Mouse (Mus musculus) hindbrain, embryonic 16.5 days (tissue): ENCODE results near the gene Olfr554. TPM values are rescaled to one million over a fixed set of nuclear protein-coding genes. Genes with fewer than 3 reads are reported as not detected.

Source experiments
- ATAC-seq: fragments of 200-750 bp; cut with Nextera tagmentation; 2 replicates; pipeline ENCODE4 v1.8.0; 2017; ENCODE audit warnings: moderate TSS enrichment, moderate library complexity
- H3K27ac ChIP-seq: fragments of 300-500 bp; sonication (generic); 2 replicates; pipeline ENCODE4 v1.5.1; 2014; ENCODE audit warnings: low read depth, mild to moderate bottlenecking, control low read depth, low read length, moderate library complexity
- H3K27me3 ChIP-seq: fragments of 300-500 bp; sonication (generic); replicated peaks from 2 replicates; pipeline ENCODE4 v1.6.1; 2014; ENCODE audit warnings: low read length; ENCODE audit not compliant: control insufficient read depth, insufficient read depth
- H3K36me3 ChIP-seq: fragments of 300-500 bp; sonication (generic); 2 replicates; pipeline ENCODE4 v1.6.1; 2014; ENCODE audit warnings: mild to moderate bottlenecking, low read length, moderate library complexity, mixed read lengths; ENCODE audit not compliant: control insufficient read depth, insufficient read depth
- H3K4me1 ChIP-seq: fragments of 300-500 bp; sonication (generic); 2 replicates; pipeline ENCODE4 v1.6.1; 2014; ENCODE audit warnings: low read depth, low read length; ENCODE audit not compliant: control insufficient read depth, insufficient read depth
- H3K4me2 ChIP-seq: fragments of 300-500 bp; sonication (generic); 2 replicates; pipeline ENCODE4 v1.6.1; 2014; ENCODE audit warnings: mild to moderate bottlenecking, low read length, control low read depth, moderate library complexity
- H3K4me3 ChIP-seq: fragments of 300-500 bp; sonication (generic); 2 replicates; pipeline ENCODE4 v1.5.1; 2014; ENCODE audit warnings: mild to moderate bottlenecking, low read length, control low read depth, moderate library complexity
- H3K9ac ChIP-seq: fragments of 300-500 bp; sonication (generic); 2 replicates; pipeline ENCODE4 v1.6.1; 2014; ENCODE audit warnings: low read depth, mild to moderate bottlenecking, control low read depth, low read length, moderate library complexity
- H3K9me3 ChIP-seq: fragments of 300-500 bp; sonication (generic); 2 replicates; pipeline ENCODE4 v1.6.1; 2014; ENCODE audit warnings: mild to moderate bottlenecking, low read length, moderate library complexity; ENCODE audit not compliant: control insufficient read depth
- WGBS: fragments of 180-500 bp; shearing (Covaris S2); extraction: QIAGEN DNeasy Blood & Tissue Kit; methylation state at CpG from one replicate; pipeline ENCODE4 v1.1.7; 2014; 5-methylcytosine and 5-hydroxymethylcytosine counted together
- polyA plus RNA-seq: library from polyadenylated mRNA; unstranded; fragments of >200 nt; fragmentation: Nextera tagmentation; extraction: Ambion mirVana; gene quantifications from 2 replicates; pipeline ENCODE4 v1.2.1, GENCODE M21; 2015

Olfr554 gene
- polyA plus RNA-seq, 1 experiment from 2014 or later: not detected

DNA sequence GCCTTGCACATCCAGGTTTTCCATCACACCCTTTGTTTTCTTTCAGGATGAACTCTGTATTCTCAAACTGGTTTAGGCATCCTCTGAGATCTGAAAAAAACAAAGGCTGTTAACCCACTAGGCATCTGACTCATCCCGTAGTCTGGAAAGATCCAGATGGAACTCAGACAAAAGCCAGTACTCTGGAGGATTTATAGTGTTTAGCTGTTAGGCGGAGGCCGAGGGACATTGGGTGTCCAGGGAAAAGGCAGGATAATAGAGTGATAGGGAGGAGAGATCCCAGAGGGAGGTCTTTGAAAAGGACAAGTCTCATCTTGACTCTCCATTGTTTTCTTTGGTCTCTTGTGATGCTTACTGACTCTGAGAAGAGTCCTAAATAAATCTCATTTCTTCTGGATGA, 26.4 kb downstream of the Olfr554 start, which contains the start of gene Olfr556:
TSS of gene Olfr556 (plus strand) at position 301 of the 400 bp plus-strand sequence.
- Histone ChIP-seq H3K4me3 (no peak within 1 kb of the TSS), H3K4me1 (no peaks in the 10 kb centered on the region), H3K27ac (no peak within 1 kb of the TSS), H3K9me3 (no peaks in the 10 kb centered on the region), H3K4me2 (no peak within 1 kb of the TSS), H3K9ac (no peak within 1 kb of the TSS), H3K36me3 (no peaks in the 10 kb centered on the region), H3K27me3 (no peaks in the 10 kb centered on the region)
- WGBS: 44% methylated on average over 3 of the region's 3 CpGs
- no peak for ATAC-seq

DNA sequence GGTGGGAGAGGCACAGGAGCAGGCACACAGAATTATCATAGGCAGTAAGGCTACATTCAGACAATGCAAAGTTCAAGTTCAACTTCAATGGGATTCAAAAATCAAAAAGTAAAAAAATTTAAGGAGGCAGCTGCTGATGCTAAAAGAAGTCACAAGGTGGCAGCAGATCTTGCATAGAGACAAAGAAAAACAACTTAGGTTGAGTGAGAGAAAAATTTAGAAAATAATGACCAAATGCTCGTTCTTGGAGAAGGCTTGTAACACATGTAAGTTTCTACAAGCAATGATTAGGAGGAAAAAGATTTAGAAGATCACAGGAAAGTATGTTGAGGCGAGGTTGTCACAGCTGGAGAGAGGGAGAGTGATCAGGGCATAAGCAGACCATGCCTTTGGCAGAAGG, 27.1 kb downstream of the Olfr554 start:
- 50% methylated on average over 2 of the region's 2 CpGs for WGBS
- no peaks in the 10 kb centered on the region for H3K27me3 ChIP-seq
- H3K9ac ChIP-seq: no peak overlapping the region
- H3K4me2 ChIP-seq: no peak overlapping the region
- H3K36me3 ChIP-seq: no peaks in the 10 kb centered on the region
- no peaks in the 10 kb centered on the region for H3K4me1 ChIP-seq
- H3K27ac ChIP-seq: no peak overlapping the region
- no peak for ATAC-seq
- H3K9me3 ChIP-seq: no peaks in the 10 kb centered on the region
- H3K4me3 ChIP-seq: no peak overlapping the region

DNA sequence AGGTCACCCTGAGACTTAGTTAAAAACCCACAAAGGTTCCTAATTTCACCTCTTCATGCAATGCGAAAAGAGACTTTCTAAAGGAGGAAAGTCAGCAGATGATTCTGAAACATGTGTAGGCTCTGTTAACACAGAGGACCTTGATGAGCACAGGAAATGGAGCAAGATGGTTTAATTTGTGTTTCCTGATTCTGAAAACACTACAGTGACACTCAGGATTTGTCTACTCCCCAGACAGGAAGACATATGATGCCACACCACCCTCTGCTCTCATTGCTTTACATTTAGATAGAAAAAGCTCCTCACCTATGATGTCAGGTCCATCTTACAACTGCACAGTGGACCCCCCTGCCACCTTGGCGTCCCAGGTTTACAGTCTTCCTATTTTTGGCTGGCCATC, 38.0 kb downstream of the Olfr554 start:
- Histone ChIP-seq H3K4me3 (no peak overlapping the region), H3K4me2 (no peak overlapping the region), H3K27ac (no peak overlapping the region), H3K36me3 (no peaks in the 10 kb centered on the region), H3K27me3 (no peaks in the 10 kb centered on the region), H3K9me3 (no peaks in the 10 kb centered on the region), H3K4me1 (no peaks in the 10 kb centered on the region), H3K9ac (no peak overlapping the region)
- ATAC-seq: no peak
- WGBS: 85% methylated on average over 2 of the region's 2 CpGs

DNA sequence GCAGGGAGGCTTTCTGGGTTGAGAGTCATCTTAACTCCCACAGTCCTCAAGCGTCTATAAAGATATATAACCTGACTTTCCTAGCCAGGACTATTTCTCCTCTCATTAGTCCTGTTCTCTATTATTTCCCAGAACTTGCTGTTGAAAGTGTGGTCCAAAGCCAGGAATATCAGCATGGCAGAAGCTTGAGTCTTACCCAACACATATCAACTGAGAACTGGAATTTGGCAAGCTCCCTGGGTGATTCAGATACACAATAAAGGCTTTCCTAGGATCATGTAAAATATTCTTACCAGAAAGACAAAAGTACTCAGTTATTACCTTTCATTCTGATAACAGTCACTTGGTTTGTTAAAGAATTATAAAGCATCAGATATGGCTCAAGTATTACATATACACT, 43.7 kb downstream of the Olfr554 start:
- H3K9me3 ChIP-seq: no peaks in the 10 kb centered on the region
- H3K9ac ChIP-seq: no peak overlapping the region
- 100% methylated on average over 1 of the region's 1 CpGs for WGBS
- no peaks in the 10 kb centered on the region for H3K36me3 ChIP-seq
- H3K4me3 ChIP-seq: no peak overlapping the region
- H3K27me3 ChIP-seq: no peaks in the 10 kb centered on the region
- ATAC-seq: no peak
- H3K27ac ChIP-seq: no peak overlapping the region
- no peak overlapping the region for H3K4me2 ChIP-seq
- H3K4me1 ChIP-seq: no peaks in the 10 kb centered on the region

DNA sequence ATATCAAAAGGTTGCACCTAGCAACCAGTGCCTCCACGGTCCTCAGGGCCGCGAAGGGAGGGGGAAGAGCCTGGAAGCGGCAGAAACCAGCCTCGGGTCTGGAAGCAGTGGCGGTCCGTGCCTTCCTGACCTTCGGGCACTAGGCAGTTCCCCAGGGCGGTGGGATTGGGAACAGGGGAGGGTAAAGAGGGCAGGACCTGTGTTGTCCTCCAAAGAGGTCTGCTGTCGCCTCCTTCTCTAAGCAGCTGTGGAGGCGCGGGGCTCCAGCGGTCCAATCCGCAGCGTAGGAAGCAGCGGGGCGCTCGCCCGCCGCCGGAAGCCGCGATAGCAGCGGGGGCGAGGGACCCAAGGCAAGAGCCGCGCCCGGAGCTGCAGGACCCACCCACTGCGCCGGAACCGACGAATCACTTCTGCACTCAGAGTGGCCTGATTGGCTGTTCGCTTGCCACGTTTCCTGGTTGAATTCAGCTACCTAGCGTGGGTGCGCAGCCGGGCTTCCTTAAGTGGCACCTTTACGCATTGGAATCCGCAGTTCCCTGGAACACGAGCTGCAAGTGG, 48.8 kb downstream of the Olfr554 start, which contains the start of gene Trim68:
TSS of gene Trim68 (minus strand) at position 384 of the 558 bp plus-strand sequence.
- Histone ChIP-seq H3K9ac (peak within 1 kb of the TSS; percentile 79), H3K27ac (peak within 1 kb of the TSS; percentile 69), H3K36me3 (no peaks in the 10 kb centered on the region), H3K4me1 (peaks cover 4% of the 10 kb centered on the region; the same call in 1 of the 2 replicates), H3K4me2 (peak within 1 kb of the TSS; percentile 80), H3K4me3 (peak within 1 kb of the TSS; percentile 69), H3K27me3 (no peaks in the 10 kb centered on the region), H3K9me3 (no peaks in the 10 kb centered on the region)
- under 1% methylated on average over 39 of the region's 40 CpGs for WGBS
- peak; percentile 100 for ATAC-seq

Other genes starting within 250 kb of the Olfr554 start
- gene Rrm1, start 196.7 kb upstream of the Olfr554 start, polyA plus RNA-seq: 48.8 and 55.7 TPM in 2 replicates
- gene Olfr543, start 156.8 kb upstream of the Olfr554 start, polyA plus RNA-seq: 0.66 and 0.71 TPM in 2 replicates
- gene Olfr544, start 150.1 kb upstream of the Olfr554 start, polyA plus RNA-seq: 0.05 and 0.14 TPM in 2 replicates
- gene Olfr545, start 138.9 kb upstream of the Olfr554 start, polyA plus RNA-seq: 0.24 and 0.45 TPM in 2 replicates
- not detected in 2 replicates for gene Olfr547, start 103.7 kb upstream of the Olfr554 start, polyA plus RNA-seq
- not detected in 2 replicates for gene Olfr548-ps1, start 97.5 kb upstream of the Olfr554 start, polyA plus RNA-seq
- gene Olfr549, start 88.6 kb upstream of the Olfr554 start, polyA plus RNA-seq: not detected in 2 replicates
- 0.09 and 0.26 TPM in 2 replicates for gene Trim21, start 72.9 kb upstream of the Olfr554 start, polyA plus RNA-seq
- gene Olfr550, start 67.0 kb upstream of the Olfr554 start, polyA plus RNA-seq: 0.04 TPM in 1 of 2 replicates, not detected in the other
- gene Olfr551, start 46.5 kb upstream of the Olfr554 start, polyA plus RNA-seq: not detected in 2 replicates
- not detected in 2 replicates for gene Olfr552, start 40.7 kb upstream of the Olfr554 start, polyA plus RNA-seq
- gene Olfr553, start 20.2 kb upstream of the Olfr554 start, polyA plus RNA-seq: not detected in 2 replicates
- not detected in 2 replicates for gene Olfr555, start 20.4 kb downstream of the Olfr554 start, polyA plus RNA-seq
- gene Olfr556, start 26.5 kb downstream of the Olfr554 start, polyA plus RNA-seq: not detected in 2 replicates
- 6.5 and 9.7 TPM in 2 replicates for gene Trim68, start 48.9 kb downstream of the Olfr554 start, polyA plus RNA-seq
- not detected in 2 replicates for gene Olfr557, start 57.5 kb downstream of the Olfr554 start, polyA plus RNA-seq
- 0.16 and 0.22 TPM in 2 replicates for gene Olfr558, start 63.8 kb downstream of the Olfr554 start, polyA plus RNA-seq
- gene Olfr33, start 80.6 kb downstream of the Olfr554 start, polyA plus RNA-seq: not detected in 2 replicates
- not detected in 2 replicates for gene Olfr559, start 89.1 kb downstream of the Olfr554 start, polyA plus RNA-seq
- not detected in 2 replicates for gene Olfr560, start 120.9 kb downstream of the Olfr554 start, polyA plus RNA-seq
- 0.10 and 0.11 TPM in 2 replicates for gene Olfr78, start 121.0 kb downstream of the Olfr554 start, polyA plus RNA-seq
- not detected in 2 replicates for gene Olfr561, start 132.8 kb downstream of the Olfr554 start, polyA plus RNA-seq
- not detected in 2 replicates for gene Olfr564, start 165.0 kb downstream of the Olfr554 start, polyA plus RNA-seq
- gene Olfr566, start 220.3 kb downstream of the Olfr554 start, polyA plus RNA-seq: not detected in 2 replicates
- not detected in 2 replicates for gene Olfr568, start 238.7 kb downstream of the Olfr554 start, polyA plus RNA-seq